Mouse (Mus musculus) neural tube, embryonic 11.5 days (tissue): Measurements from ENCODE around the gene Pced1b. TPM values are rescaled to one million over a fixed set of nuclear protein-coding genes. Genes with fewer than 3 reads are reported as not detected.

Experiments used
- ATAC-seq: fragments of 200-750 bp; cut with Nextera tagmentation; 2 replicates; pipeline ENCODE4 v1.8.0; 2017; ENCODE audit warnings: moderate number of reproducible peaks, mild to moderate bottlenecking, moderate TSS enrichment, moderate library complexity; ENCODE audit not compliant: insufficient read depth, low FRiP score, low TSS enrichment
- DNase-seq: peaks from one replicate; pipeline ENCODE4 v3.0.0-alpha.2; 2015; ENCODE audit warnings: low spot score
- H3K27ac ChIP-seq: fragments of 300-500 bp; sonication (generic); 2 replicates; pipeline ENCODE4 v1.5.1; 2014; ENCODE audit warnings: low read depth, mild to moderate bottlenecking, low read length
- H3K27me3 ChIP-seq: fragments of 300-500 bp; sonication (generic); 2 replicates; pipeline ENCODE4 v1.6.1; 2014; ENCODE audit warnings: mild to moderate bottlenecking, low read length, mixed read lengths; ENCODE audit not compliant: control insufficient read depth, insufficient read depth
- H3K36me3 ChIP-seq: fragments of 300-500 bp; sonication (generic); 2 replicates; pipeline ENCODE4 v1.6.1; 2014; ENCODE audit warnings: mild to moderate bottlenecking, low read length, moderate library complexity, mixed read lengths; ENCODE audit not compliant: control insufficient read depth, insufficient read depth
- H3K4me1 ChIP-seq: fragments of 300-500 bp; sonication (generic); 2 replicates; pipeline ENCODE4 v1.6.1; 2014; ENCODE audit warnings: low read length, mixed read lengths; ENCODE audit not compliant: control insufficient read depth, insufficient read depth
- H3K4me2 ChIP-seq: fragments of 300-500 bp; sonication (generic); 2 replicates; pipeline ENCODE4 v1.6.1; 2014; ENCODE audit warnings: low read depth, mild to moderate bottlenecking, moderate library complexity
- H3K4me3 ChIP-seq: fragments of 300-500 bp; sonication (generic); 2 replicates; pipeline ENCODE4 v1.5.1; 2014; ENCODE audit warnings: low read depth, low read length
- H3K9ac ChIP-seq: fragments of 300-500 bp; sonication (generic); 2 replicates; pipeline ENCODE4 v1.6.1; 2014; ENCODE audit warnings: mild to moderate bottlenecking, low read length
- H3K9me3 ChIP-seq: fragments of 300-500 bp; sonication (generic); 2 replicates; pipeline ENCODE4 v1.6.1; 2016; ENCODE audit warnings: low read length; ENCODE audit not compliant: control insufficient read depth
- WGBS: fragments of 180-500 bp; shearing (Covaris S2); extraction: QIAGEN DNeasy Blood & Tissue Kit; methylation state at CpG from one replicate; pipeline ENCODE4 v1.1.7; 2014; 5-methylcytosine and 5-hydroxymethylcytosine counted together
- polyA plus RNA-seq: library from polyadenylated mRNA; unstranded; fragments of >200 nt; fragmentation: Nextera tagmentation; extraction: Ambion mirVana; gene quantifications from 2 replicates; pipeline ENCODE4 v1.2.1, GENCODE M21; 2014

The Pced1b gene
- polyA plus RNA-seq, 1 experiment from 2014 or later = 3.6 TPM

GRCm38 (mm10) chr15:97224003-97224402 lies 22.9 kb upstream of the Pced1b start:
- no peaks in the 10 kb centered on the region for H3K9me3 ChIP-seq
- no peaks in the 10 kb centered on the region for H3K4me1 ChIP-seq
- H3K27ac ChIP-seq = no peak overlapping the region
- no peak overlapping the region for H3K9ac ChIP-seq
- H3K36me3 ChIP-seq = no peaks in the 10 kb centered on the region
- ATAC-seq = no peak
- 64% methylated on average over 8 of the region's 8 CpGs for WGBS
- no peak overlapping the region for H3K4me3 ChIP-seq
- no peaks in the 10 kb centered on the region for H3K27me3 ChIP-seq
- no peak overlapping the region for H3K4me2 ChIP-seq
- DNase-seq = no peak

- no peaks in the 10 kb centered on the region for H3K27me3 ChIP-seq
- ATAC-seq (no peak), DNase-seq (no peak)
- H3K36me3 ChIP-seq = no peaks in the 10 kb centered on the region
- no peaks in the 10 kb centered on the region for H3K9me3 ChIP-seq
- no peak overlapping the region for H3K27ac ChIP-seq
- H3K9ac ChIP-seq = no peak overlapping the region
- no peaks in the 10 kb centered on the region for H3K4me1 ChIP-seq
- 85% methylated on average over 11 of the region's 11 CpGs for WGBS
- H3K4me3 ChIP-seq = no peak overlapping the region
- H3K4me2 ChIP-seq = no peak overlapping the region
These were observed 17.3 kb upstream of the Pced1b start for GRCm38 (mm10) chr15:97229494-97230077.

GRCm38 (mm10) chr15:97234076-97234475 lies 12.8 kb upstream of the Pced1b start:
- no peaks in the 10 kb centered on the region for H3K4me1 ChIP-seq

GRCm38 (mm10) chr15:97235183-97235582 lies 11.7 kb upstream of the Pced1b start:
- no peaks in the 10 kb centered on the region for H3K27me3 ChIP-seq
- no peak overlapping the region for H3K27ac ChIP-seq
- H3K4me3 ChIP-seq = no peak overlapping the region
- H3K9me3 ChIP-seq = no peaks in the 10 kb centered on the region
- no peak overlapping the region for H3K9ac ChIP-seq
- DNase-seq (peak; percentile 63), ATAC-seq (no peak)
- H3K4me2 ChIP-seq = no peak overlapping the region
- WGBS = 31% methylated on average over 7 of the region's 7 CpGs
- no peaks in the 10 kb centered on the region for H3K4me1 ChIP-seq
- H3K36me3 ChIP-seq = no peaks in the 10 kb centered on the region

More at GRCm38 (mm10) chr15:97234076-97234475, 12.8 kb upstream of the Pced1b start:
- H3K27me3 ChIP-seq = no peaks in the 10 kb centered on the region
- H3K9ac ChIP-seq = no peak overlapping the region
- ATAC-seq (no peak), DNase-seq (no peak)
- no peak overlapping the region for H3K4me3 ChIP-seq
- H3K27ac ChIP-seq = no peak overlapping the region
- H3K36me3 ChIP-seq = no peaks in the 10 kb centered on the region
- H3K4me2 ChIP-seq = no peak overlapping the region
- H3K9me3 ChIP-seq = no peaks in the 10 kb centered on the region
- WGBS = 94% methylated on average over 6 of the region's 6 CpGs

GRCm38 (mm10) chr15:97236943-97237342 lies 10.0 kb upstream of the Pced1b start:
- Histone ChIP-seq H3K4me1 (no peaks in the 10 kb centered on the region), H3K4me3 (no peak overlapping the region), H3K4me2 (no peak overlapping the region), H3K9ac (no peak overlapping the region), H3K9me3 (no peaks in the 10 kb centered on the region), H3K27ac (no peak overlapping the region), H3K36me3 (no peaks in the 10 kb centered on the region), H3K27me3 (no peaks in the 10 kb centered on the region)
- WGBS = 44% methylated on average over 9 of the region's 9 CpGs
- DNase-seq (peak; percentile 21), ATAC-seq (no peak)

- Histone ChIP-seq H3K9me3 (no peaks in the 10 kb centered on the region), H3K27ac (no peak overlapping the region), H3K36me3 (no peaks in the 10 kb centered on the region), H3K4me2 (no peak overlapping the region), H3K27me3 (peaks cover 6% of the 10 kb centered on the region; the same call in 1 of the 2 replicates), H3K4me3 (no peak overlapping the region), H3K4me1 (0 out of 2 replicates have a peak, but pooled peaks cover 5% of the 10 kb centered on the region), H3K9ac (no peak overlapping the region)
- DNase-seq = no peak
- ATAC-seq = no peak
- WGBS = 87% methylated on average over 18 of the region's 18 CpGs
These were observed 1.5 kb upstream of the Pced1b start for GRCm38 (mm10) chr15:97245392-97245791.

- H3K27ac ChIP-seq = no peak overlapping the region
- WGBS = 28% methylated on average over 14 of the region's 14 CpGs
- H3K9ac ChIP-seq = no peak overlapping the region
- no peaks in the 10 kb centered on the region for H3K36me3 ChIP-seq
- DNase-seq = no peak
- no peaks in the 10 kb centered on the region for H3K9me3 ChIP-seq
- peak overlapping the region; percentile 87 for H3K4me2 ChIP-seq
- H3K4me3 ChIP-seq = peak overlapping the region; percentile 85
- H3K27me3 ChIP-seq = peaks cover 6% of the 10 kb centered on the region; the same call in 1 of the 2 replicates
- 0 out of 2 replicates have a peak, but pooled peaks cover 5% of the 10 kb centered on the region for H3K4me1 ChIP-seq
- no peak for ATAC-seq
These were observed 651 bp upstream of the Pced1b start for GRCm38 (mm10) chr15:97246256-97246655.

- WGBS = 1% methylated on average over 14 of the region's 14 CpGs
- Histone ChIP-seq H3K4me2 (peak overlapping the region; percentile 87), H3K36me3 (no peaks in the 10 kb centered on the region), H3K4me3 (peak overlapping the region; percentile 85), H3K27ac (peak overlapping the region; percentile 75; the same call in 1 of the 2 replicates), H3K27me3 (peaks cover 6% of the 10 kb centered on the region; the same call in 1 of the 2 replicates), H3K9me3 (no peaks in the 10 kb centered on the region), H3K9ac (peak overlapping the region; percentile 90), H3K4me1 (0 out of 2 replicates have a peak, but pooled peaks cover 5% of the 10 kb centered on the region)
- DNase-seq (peak; percentile 42), ATAC-seq (peak; percentile 49)
These were observed 869 bp downstream of the Pced1b start for GRCm38 (mm10) chr15:97247791-97248161.

- no peak for ATAC-seq
- H3K4me3 ChIP-seq = no peak overlapping the region; the same call in 1 of the 2 replicates
These were observed 1.4 kb downstream of the Pced1b start for GRCm38 (mm10) chr15:97248296-97248695.

More at GRCm38 (mm10) chr15:97248296-97248695, 1.4 kb downstream of the Pced1b start:
- no peak for DNase-seq
- H3K4me1 ChIP-seq = 0 out of 2 replicates have a peak, but pooled peaks cover 5% of the 10 kb centered on the region
- H3K9me3 ChIP-seq = no peaks in the 10 kb centered on the region
- no peak overlapping the region for H3K27ac ChIP-seq
- WGBS = 63% methylated on average over 8 of the region's 8 CpGs
- H3K36me3 ChIP-seq = no peaks in the 10 kb centered on the region
- H3K4me2 ChIP-seq = peak overlapping the region; percentile 87
- H3K9ac ChIP-seq = no peak overlapping the region
- H3K27me3 ChIP-seq = peaks cover 6% of the 10 kb centered on the region; the same call in 1 of the 2 replicates
